8 mouse cellular contexts compared by ENCODE assay signal in the genomic region with DNA sequence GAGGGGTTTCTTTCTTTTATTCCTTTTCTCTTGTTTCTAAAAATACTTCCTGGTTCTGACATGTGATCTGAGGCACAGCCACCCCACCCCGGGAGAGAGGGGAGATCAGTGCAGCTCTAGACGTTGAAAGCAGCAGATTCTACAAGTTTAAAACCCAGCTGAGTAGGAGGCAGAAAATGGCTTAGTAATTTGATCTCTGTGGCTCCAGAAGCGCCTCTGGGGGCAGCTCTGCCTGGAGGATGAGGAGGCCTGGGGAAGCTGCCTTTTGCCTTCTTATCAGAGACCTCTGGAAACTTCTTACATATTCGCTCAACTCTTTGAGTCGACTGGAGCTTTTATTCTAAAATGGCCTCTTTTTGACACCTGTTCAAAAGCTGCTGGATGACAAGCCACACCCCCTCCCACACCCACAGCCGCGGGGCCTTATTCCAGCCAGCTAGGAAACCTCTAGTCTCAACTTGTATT. TPM values are rescaled to one million over a fixed set of nuclear protein-coding genes. Genes with fewer than 3 reads are reported as not detected.
DNase-seq lines count a peak whose midpoint lies in the region; ATAC-seq lines count a peak whose summit lies in the region.

No protein-coding gene starts in this region.

- no peaks in the 10 kb centered on the region; the same call in 1 of the 2 replicates for H3K9me3 ChIP-seq in heart, embryonic 12.5 days (replicated peaks)
- H3K9me3 ChIP-seq in embryonic facial prominence, embryonic 12.5 days, result no peaks in the 10 kb centered on the region
- H3K9me3 ChIP-seq in midbrain, embryonic 11.5 days (ENCODE audit: control insufficient read depth, low read length), result no peaks in the 10 kb centered on the region

- H3K27ac ChIP-seq in heart, embryonic 12.5 days (ENCODE audit: poor library complexity, severe bottlenecking), result peak overlapping the region; percentile 3; the same call in 1 of the 2 replicates
- peak overlapping the region; percentile 84 for H3K27ac ChIP-seq in embryonic facial prominence, embryonic 12.5 days
- no peak overlapping the region for H3K27ac ChIP-seq in midbrain, embryonic 11.5 days (ENCODE audit: low read depth, low read length)

- H3K9ac ChIP-seq in heart, embryonic 12.5 days, result no peak overlapping the region
- H3K9ac ChIP-seq in embryonic facial prominence, embryonic 12.5 days, result no peak overlapping the region
- no peak overlapping the region for H3K9ac ChIP-seq in midbrain, embryonic 11.5 days (ENCODE audit: low read length)

- WGBS in heart, embryonic 12.5 days, result 7% methylated on average over 7 of the region's 7 CpGs
- WGBS in embryonic facial prominence, embryonic 12.5 days, result 4% methylated on average over 7 of the region's 7 CpGs
- 10% methylated on average over 7 of the region's 7 CpGs for WGBS in midbrain, embryonic 11.5 days

- intact Hi-C loops in left cerebral cortex, postnatal 25 days (cut with DNase I), result no loop called here

- H3K36me3 ChIP-seq in heart, embryonic 12.5 days, result no peaks in the 10 kb centered on the region
- H3K36me3 ChIP-seq in embryonic facial prominence, embryonic 12.5 days, result no peaks in the 10 kb centered on the region
- H3K36me3 ChIP-seq in midbrain, embryonic 11.5 days (ENCODE audit: control insufficient read depth, insufficient read depth, low read length), result no peaks in the 10 kb centered on the region

- DNase-seq in heart, adult 9 months (ENCODE audit: low spot score in 2 of 2), result no peak
- DNase-seq in 3T3-L1 (ENCODE audit: low read depth, low spot score), result peak; percentile 73
- peak; percentile 87 for DNase-seq in midbrain, embryonic 11.5 days (ENCODE audit: low spot score, missing footprints)
- DNase-seq in left cerebral cortex, postnatal 25 days (ENCODE audit: low spot score in 2 of 2), result no peak
- DNase-seq in ovary, postnatal 36 days (ENCODE audit: low spot score), result no peak

- no peak overlapping the region for H3K4me3 ChIP-seq in heart, embryonic 12.5 days
- no peak overlapping the region for H3K4me3 ChIP-seq in embryonic facial prominence, embryonic 12.5 days
- H3K4me3 ChIP-seq in midbrain, embryonic 11.5 days (ENCODE audit: low read depth, low read length), result no peak overlapping the region

- peaks cover 38% of the 10 kb centered on the region for H3K4me1 ChIP-seq in heart, embryonic 12.5 days (replicated peaks)
- H3K4me1 ChIP-seq in embryonic facial prominence, embryonic 12.5 days, result peaks cover 67% of the 10 kb centered on the region
- H3K4me1 ChIP-seq in midbrain, embryonic 11.5 days (ENCODE audit: control insufficient read depth, insufficient read depth, low read length), result peaks cover 13% of the 10 kb centered on the region

- no peaks in the 10 kb centered on the region for H3K27me3 ChIP-seq in heart, embryonic 12.5 days (replicated peaks)
- H3K27me3 ChIP-seq in embryonic facial prominence, embryonic 12.5 days, result no peaks in the 10 kb centered on the region
- peaks cover 1% of the 10 kb centered on the region; the same call in 1 of the 2 replicates for H3K27me3 ChIP-seq in midbrain, embryonic 11.5 days (ENCODE audit: control insufficient read depth, insufficient read depth, low read length)

- ATAC-seq in heart, embryonic 12.5 days (ENCODE audit: insufficient number of reproducible peaks, low FRiP score), result no peak
- ATAC-seq in embryonic facial prominence, embryonic 12.5 days (ENCODE audit: insufficient number of reproducible peaks, insufficient read depth, low FRiP score, low TSS enrichment), result no peak
- ATAC-seq in midbrain, embryonic 11.5 days (ENCODE audit: low FRiP score), result no peak
- no peak for ATAC-seq in activated CD4-positive, CD25-positive, alpha-beta regulatory T cell, adult 4 months

- H3K4me2 ChIP-seq in heart, embryonic 12.5 days, result peak overlapping the region; percentile 15; the same call in 1 of the 2 replicates
- peak overlapping the region; percentile 24 for H3K4me2 ChIP-seq in embryonic facial prominence, embryonic 12.5 days (replicated peaks)
- no peak overlapping the region for H3K4me2 ChIP-seq in midbrain, embryonic 11.5 days

RNA-seq across cellular contexts. Expression of a gene that starts 20.9 kb away (rescaled TPM):
- 6.7 and 10.2 TPM in 2 replicates for polyA plus RNA-seq in heart, embryonic 12.5 days (2016; fragmentation: Nextera tagmentation; extraction: Ambion mirVana)
- polyA plus RNA-seq in embryonic facial prominence, embryonic 12.5 days (2016; fragmentation: Nextera tagmentation; extraction: Ambion mirVana), result 8.9 and 10.4 TPM in 2 replicates
- polyA plus RNA-seq in midbrain, embryonic 11.5 days (2014; fragmentation: Nextera tagmentation; extraction: Ambion mirVana), result 7.4 and 11.0 TPM in 2 replicates
- 1 to 10 TPM in 1 of 2 experiments, under 1 TPM in 1; 0.89 to 1.6 TPM for polyA plus RNA-seq in activated CD4-positive, CD25-positive, alpha-beta regulatory T cell, adult 4 months (2017; shearing (Covaris generic))
- total RNA-seq in left cerebral cortex, postnatal 25 days (2021), result 1 to 10 TPM; 1.2 to 2.2 TPM

Comparison
In these comparisons a context has a peak if more than half of its experiments do, and no peak if none do; other contexts are left out.
1. DNase-seq: peak in 3T3-L1 (single experiment) and midbrain, embryonic 11.5 days (single experiment); none in heart, adult 9 months (0 of 2), left cerebral cortex, postnatal 25 days (0 of 2) and ovary, postnatal 36 days (single experiment).